Mouse (Mus musculus) heart, postnatal 10 days (tissue): ENCODE results near the gene Dnaaf5. TPM values are rescaled to one million over a fixed set of nuclear protein-coding genes. Genes with fewer than 3 reads are reported as not detected.

ENCODE experiments used
- DNase-seq, 2 experiments: peaks; one replicate each; pipeline ENCODE4 v3.0.0; 2021
- intact Hi-C: fragments of 180-260 bp; cut with DNase I; formaldehyde crosslinking; loops from one replicate; pipeline ENCODE4 v1.15.1; 2025
- total RNA-seq, 2 experiments: library from RNA; stranded (reverse); gene quantifications; 2 replicates each; pipeline ENCODE4 v1.2.3; 2021

Dnaaf5 gene
- 10 to 100 TPM; 17.9 to 18.0 TPM for total RNA-seq

GRCm38 (mm10) chr5:139149681-139150602 is at the start of gene Dnaaf5, which contains the start of gene Prkar1b:
Gene Dnaaf5, plus strand, starts transcription at chr5:139150223.
Gene Prkar1b, minus strand, starts transcription at chr5:139150001.
- intact Hi-C loops: no loop called here
- peak; percentile 97 to 98 for DNase-seq

DNA sequence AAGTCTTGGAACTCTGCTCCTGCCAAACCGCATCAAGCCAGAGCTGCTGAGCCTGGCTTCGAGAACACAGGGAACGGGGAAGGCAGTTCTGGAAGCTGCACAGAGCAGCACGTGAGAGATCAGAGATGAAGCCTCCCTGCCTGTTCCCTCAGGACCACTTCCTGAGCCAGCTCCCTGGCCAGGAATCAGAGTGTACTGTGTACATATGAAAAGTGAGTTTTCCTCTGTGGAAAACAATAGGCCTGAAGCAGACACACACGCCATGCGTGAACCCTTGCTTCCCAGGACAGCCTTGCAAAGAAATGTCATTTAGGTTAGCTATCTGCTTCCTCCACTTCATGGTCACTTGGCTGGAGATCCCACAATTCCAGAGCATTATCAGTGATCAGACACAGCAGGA is 48.2 kb upstream of the Dnaaf5 start:
- intact Hi-C loops: no loop called here
- DNase-seq: no peak

DNA sequence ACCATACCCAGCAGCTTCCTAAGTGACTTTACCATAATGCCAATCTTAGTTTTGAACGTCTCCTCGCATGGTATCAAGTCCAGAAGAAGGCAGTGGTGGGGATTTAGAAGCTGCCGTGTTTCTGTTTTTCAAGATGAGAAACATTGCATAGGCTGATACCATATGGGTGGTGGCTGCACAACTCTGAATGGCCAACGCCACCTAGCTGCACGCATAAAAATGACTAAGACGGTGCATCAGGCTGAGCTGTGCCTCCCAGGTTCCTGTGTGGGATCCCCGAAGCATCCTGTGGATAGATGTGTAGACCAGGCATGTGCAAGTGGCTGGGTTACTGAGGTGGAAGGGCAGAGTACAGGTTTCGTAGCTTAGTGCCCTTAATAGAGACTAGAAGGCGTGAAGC is 42.2 kb upstream of the Dnaaf5 start:
- intact Hi-C loops: no loop called here
- DNase-seq: peak in 1 of 2 experiments; percentile 32

DNA sequence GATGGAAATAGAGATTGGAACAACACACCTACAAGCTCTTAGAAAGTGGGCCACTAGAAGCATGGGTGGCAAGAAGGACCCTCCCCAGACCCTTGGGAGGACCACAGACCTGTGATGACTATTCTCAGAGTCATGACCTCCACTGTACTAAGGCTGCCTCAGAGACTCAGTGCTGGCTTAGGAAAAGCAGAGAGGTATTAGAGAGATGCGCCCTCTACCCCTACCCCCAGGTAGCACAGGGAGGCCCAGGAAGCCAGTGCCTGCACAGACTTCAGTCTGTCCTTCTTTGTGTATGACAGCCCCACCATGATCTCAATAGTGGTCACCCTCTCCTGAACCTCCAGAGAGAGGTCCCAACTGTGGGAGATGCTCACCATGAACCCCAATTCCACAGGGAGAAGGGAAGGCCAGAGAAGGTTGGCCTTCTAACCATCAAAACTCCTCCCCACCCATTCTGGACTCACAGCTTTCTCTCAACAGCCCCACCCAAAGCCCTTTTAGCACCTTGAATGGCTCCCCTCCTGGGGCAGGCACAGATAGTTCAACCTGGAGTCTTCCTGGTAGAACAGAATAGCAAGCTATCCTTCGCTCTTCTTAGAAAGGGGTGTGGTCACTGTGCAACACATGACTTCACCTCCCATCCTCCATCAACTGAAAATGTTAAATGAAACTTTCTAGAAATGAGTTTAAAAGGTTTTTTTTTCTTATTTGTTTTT is 39.7 kb upstream of the Dnaaf5 start:
- DNase-seq: no peak
- intact Hi-C loops: no loop called here

- DNase-seq: no peak
- intact Hi-C loops: no loop called here
Observed at GRCm38 (mm10) chr5:139111991-139112390, 38.0 kb upstream of the Dnaaf5 start.

DNA sequence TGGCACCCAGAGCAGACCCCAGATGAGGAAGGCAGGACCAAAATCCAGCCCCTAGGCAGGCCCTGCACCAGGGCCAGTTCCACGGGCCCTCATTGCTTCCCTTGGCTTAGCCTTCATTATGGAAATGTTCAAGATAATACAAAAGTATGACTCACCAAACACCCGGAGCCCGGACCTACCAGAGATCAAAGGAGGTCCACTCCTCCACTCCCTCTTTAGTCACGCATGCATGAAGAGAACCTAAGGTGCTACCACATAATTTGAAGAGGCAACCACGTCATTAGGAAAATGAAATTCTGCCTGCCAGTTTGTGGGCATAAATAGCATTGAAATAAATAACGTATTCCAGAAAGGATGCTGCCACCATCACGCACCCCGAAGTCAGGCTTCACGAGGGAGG is 37.6 kb upstream of the Dnaaf5 start:
- intact Hi-C loops: no loop called here

GRCm38 (mm10) chr5:139114876-139115275 is 35.1 kb upstream of the Dnaaf5 start:
- intact Hi-C loops: loop anchor here (5.0 kb wide), 1 partner anchor 62 kb away; no protein-coding TSS in a partner anchor
- no peak for DNase-seq

More for the DNA sequence above, 37.6 kb upstream of the Dnaaf5 start:
- DNase-seq: no peak

- DNase-seq: no peak
- intact Hi-C loops: loop anchor here (5.0 kb wide), 1 partner anchor 62 kb away; no protein-coding TSS in a partner anchor
Observed at GRCm38 (mm10) chr5:139115507-139115906, 34.5 kb upstream of the Dnaaf5 start.

DNA sequence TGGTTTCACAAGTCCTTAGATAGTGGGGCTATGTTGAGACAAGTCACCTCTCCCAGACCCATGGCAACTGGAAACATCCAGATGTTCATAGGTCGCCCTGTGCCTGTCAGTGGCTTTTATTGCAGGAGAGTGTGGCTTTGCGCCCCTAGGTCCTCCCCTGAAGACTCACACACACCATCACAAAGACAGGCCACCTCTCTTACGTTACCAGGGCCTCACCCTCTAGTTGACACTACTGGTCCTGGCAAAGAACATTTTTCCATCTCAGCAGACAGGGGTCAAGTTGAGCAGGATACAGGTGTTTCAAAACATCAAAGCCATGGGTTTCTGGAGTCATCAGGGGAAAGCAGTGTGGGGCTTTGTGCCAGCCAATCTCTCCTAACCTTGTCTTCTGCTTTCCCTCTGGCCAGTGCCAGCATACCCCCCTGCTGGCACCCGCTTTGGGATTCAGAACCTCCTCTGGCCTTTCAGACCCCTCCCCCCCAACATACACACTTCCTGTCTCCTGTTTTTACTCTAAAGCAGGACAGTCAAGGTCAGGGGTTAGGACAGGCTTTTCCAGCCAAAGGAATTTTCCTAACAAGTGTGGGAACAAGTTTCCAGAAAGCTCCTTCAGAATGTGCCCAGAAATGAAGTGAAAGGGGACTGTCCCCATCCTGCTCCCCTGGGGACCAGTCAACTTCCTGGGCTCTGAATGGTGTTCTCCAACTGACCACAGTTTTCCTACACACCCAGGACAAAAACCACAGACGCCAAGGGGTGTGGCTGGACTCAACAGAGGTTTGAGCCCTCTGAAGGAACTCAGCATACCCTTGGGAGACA is 31.7 kb upstream of the Dnaaf5 start:
- intact Hi-C loops: loop anchor here (5.0 kb wide), 1 partner anchor 59 kb away; no protein-coding TSS in a partner anchor
- DNase-seq: peak; percentile 9 to 38

DNA sequence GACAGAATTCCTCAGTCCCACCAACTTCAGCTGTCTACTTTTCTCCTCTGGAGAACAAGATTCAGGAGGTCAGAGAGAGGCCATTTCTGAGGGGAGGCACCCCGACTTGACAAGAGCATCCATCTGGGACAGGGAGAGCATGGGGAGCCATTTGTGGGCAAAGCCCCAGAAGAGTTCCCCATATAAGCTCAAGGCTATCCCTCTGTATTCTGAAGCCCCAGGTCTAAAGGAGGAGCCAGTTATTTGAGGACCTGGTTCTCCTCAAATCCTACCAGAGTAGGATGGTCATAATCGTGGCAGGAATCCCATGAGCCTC is 31.1 kb upstream of the Dnaaf5 start:
- no peak for DNase-seq
- intact Hi-C loops: loop anchor here (5.0 kb wide), 1 partner anchor 58 kb away; no protein-coding TSS in a partner anchor

DNA sequence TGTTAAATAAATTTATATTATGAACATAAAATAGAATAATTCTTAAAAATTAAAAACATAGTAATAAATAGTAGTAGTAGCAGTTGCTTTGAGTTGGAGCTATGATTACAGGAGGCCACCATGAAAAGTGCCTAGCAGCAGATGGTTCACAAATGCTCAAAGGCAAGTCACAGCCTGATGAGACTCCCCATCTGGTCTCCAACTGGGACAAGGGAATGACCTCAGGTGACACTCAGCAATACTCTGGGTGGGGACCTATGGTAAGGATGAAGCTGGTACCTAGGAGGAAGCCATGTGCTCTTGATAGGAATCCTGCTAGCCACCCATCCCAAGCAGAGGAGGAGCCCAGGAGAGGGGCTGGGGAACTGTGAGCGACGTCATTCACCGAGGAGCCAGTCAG is 24.3 kb upstream of the Dnaaf5 start:
- no peak for DNase-seq
- intact Hi-C loops: no loop called here

DNA sequence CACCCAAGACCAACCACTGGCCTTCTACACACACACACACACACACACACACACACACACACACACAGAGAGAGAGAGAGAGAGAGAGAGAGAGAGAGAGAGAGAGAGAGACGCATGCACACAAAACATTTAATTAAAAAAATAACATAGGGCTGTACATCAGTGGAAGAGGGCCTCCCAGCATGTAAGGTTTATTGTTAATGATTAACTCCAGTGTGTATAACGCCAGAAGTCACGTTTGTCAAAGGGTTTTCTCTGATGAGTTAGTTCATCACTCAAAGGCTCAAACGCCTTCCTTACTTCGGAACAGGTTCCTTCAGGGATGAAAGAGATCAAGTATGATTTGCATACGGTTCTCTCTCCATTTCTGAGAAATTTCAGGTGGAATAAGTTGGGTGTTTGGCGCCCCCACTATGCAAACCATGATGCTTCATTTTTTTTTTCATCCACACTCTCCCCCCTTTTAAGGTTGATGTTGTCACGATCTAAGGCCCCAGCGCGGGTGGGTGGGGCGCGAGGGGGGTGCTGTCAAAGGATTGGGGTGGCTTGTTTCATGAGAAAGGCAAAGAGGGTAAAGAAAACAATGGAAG is 21.5 kb upstream of the Dnaaf5 start:
- DNase-seq: no peak
- intact Hi-C loops: no loop called here

GRCm38 (mm10) chr5:139129078-139129477 is 20.9 kb upstream of the Dnaaf5 start:
- DNase-seq: no peak
- intact Hi-C loops: no loop called here

DNA sequence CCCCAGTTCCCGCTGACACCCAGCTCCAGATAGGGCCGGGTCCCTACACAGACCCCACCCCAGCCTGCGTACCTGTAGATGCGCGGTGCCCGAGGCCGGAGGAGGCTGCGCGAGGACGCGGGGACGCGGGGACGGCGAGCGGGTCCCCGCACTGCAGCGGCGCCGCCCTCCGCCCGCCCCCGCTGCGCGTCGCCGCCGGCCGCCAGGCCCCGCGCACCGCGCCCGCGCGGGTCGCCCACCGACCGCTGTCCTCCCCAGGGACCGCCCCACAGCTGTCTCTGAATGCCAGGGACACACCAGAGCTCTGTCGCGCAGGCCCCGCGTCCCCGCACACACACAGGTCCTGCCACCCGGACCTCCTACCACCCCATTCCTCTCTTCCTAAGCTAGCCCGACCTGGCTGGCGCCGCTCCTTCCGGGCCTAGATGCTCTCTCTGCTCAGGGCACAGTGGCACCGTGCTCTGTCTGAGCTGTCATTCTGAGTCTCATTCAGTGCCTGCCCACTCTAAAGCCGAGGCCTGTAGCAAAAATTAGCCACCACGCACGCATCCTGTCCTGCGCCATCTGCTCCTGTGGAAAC is 20.4 kb upstream of the Dnaaf5 start:
- DNase-seq: no peak
- intact Hi-C loops: no loop called here

DNA sequence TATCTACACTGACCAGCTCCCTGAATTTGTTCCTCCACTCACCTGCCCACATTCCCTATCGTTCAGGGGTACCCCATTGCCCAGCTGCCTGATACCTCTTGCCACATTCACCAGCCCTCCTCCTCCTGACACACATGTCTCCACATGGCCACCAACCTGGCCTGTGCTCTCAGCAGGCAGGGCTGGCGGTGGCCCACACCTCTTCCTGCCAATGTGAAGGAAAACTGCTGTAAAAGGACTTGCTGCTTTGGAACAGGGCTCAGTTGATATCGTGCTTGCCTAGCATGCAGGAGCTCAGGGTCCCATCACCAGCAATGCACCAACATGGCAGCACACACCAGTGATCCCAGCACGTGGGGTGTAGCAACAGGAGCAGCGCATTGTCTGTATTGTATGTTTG is 19.7 kb upstream of the Dnaaf5 start:
- intact Hi-C loops: no loop called here
- DNase-seq: no peak

GRCm38 (mm10) chr5:139134501-139134900 is 15.5 kb upstream of the Dnaaf5 start:
- intact Hi-C loops: no loop called here
- no peak for DNase-seq

DNA sequence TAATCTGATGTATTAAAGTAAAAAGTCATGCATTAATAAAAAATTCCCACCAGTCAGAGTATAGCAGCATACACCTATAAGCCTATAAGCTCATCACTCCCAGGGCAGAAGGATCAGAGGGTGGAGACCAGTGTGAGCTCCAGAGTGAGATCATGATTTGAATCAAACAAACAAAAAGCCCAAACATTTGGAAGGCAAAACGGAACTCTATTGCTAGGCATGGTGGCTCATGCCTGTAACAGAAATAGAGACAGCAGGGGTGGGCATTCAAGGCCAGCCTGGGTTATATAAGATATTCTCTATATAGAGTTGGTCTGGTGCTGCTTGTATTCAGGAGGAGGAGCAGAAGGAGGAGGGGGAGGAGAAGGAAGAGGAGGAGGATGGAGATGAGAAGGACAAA is 13.7 kb upstream of the Dnaaf5 start:
- DNase-seq: no peak
- intact Hi-C loops: no loop called here

DNA sequence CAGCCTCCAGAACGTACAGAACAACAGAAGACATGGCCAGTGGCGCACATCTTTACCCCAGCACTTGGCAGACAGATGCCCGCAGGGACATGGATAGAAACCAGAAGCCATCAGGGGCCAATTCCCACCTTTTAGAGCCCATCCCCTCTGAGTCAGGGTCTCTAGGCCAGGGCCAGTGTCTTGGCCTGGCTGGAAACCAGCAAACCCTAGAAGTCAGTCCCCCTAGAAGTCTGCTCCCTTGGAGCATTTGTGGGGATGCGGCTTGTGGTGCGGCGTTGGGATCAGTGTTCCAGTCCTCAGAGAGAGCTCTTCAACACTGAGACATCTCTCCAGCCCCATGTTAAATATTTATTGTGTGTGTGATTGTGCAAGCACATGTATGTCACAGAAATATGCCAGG is 12.8 kb upstream of the Dnaaf5 start:
- DNase-seq: no peak
- intact Hi-C loops: no loop called here

- intact Hi-C loops: no loop called here
- peak; percentile 44 to 55 for DNase-seq
Observed at GRCm38 (mm10) chr5:139138261-139138925, 11.6 kb upstream of the Dnaaf5 start.
